Comparison of ENCODE assay signal across 11 mouse cellular contexts in genomic region chr16:44484831-44485230, GRCm38 (mm10).
DNase-seq lines count a peak whose midpoint lies in the region; ATAC-seq and TF ChIP-seq lines count a peak whose summit lies in the region.
"Had no signal": no experiment of that assay in that cellular context is flagged by ENCODE, and none has a peak within 500 bp of the region (broad histone marks: within the 10 kb centered on the region; RNA-seq: fewer than 3 reads in every experiment).

No protein-coding gene starts in this region.

- peak overlapping the region; percentile 23 for H3K27ac ChIP-seq in embryonic facial prominence, embryonic 13.5 days
- no peak overlapping the region for H3K27ac ChIP-seq in embryonic facial prominence, embryonic 10.5 days (replicated peaks)
- H3K27ac ChIP-seq in kidney, postnatal 0 days, result no peak overlapping the region
- no peak overlapping the region for H3K27ac ChIP-seq in CH12.LX (ENCODE audit: insufficient read depth, low read depth)
- peak overlapping the region; percentile 49 for H3K27ac ChIP-seq in limb, embryonic 13.5 days
- H3K27ac ChIP-seq: heart, embryonic 10.5 days; hindbrain, embryonic 15.5 days; liver, embryonic 13.5 days had no signal

- H3K4me3 ChIP-seq in embryonic facial prominence, embryonic 13.5 days, result no peak overlapping the region
- no peak overlapping the region for H3K4me3 ChIP-seq in embryonic facial prominence, embryonic 10.5 days
- no peak overlapping the region for H3K4me3 ChIP-seq in kidney, postnatal 0 days (replicated peaks; ENCODE audit: low read depth, low read length)
- H3K4me3 ChIP-seq in CH12.LX (replicated peaks in 1 of 3; ENCODE audit: low read depth in 2 of 3, low read length in 2 of 3, poor library complexity in 1 of 3), result no peak overlapping the region
- no peak overlapping the region for H3K4me3 ChIP-seq in limb, embryonic 13.5 days
- H3K4me3 ChIP-seq: heart, embryonic 10.5 days; hindbrain, embryonic 15.5 days; liver, embryonic 13.5 days had no signal

- H3K9ac ChIP-seq in embryonic facial prominence, embryonic 13.5 days, result no peak overlapping the region
- no peak overlapping the region for H3K9ac ChIP-seq in kidney, postnatal 0 days (ENCODE audit: low read depth, low read length)
- no peak overlapping the region for H3K9ac ChIP-seq in CH12.LX (ENCODE audit: insufficient read depth, low read depth)
- H3K9ac ChIP-seq in limb, embryonic 13.5 days, result no peak overlapping the region
- H3K9ac ChIP-seq: hindbrain, embryonic 15.5 days; liver, embryonic 13.5 days had no signal

- dilution Hi-C loops in CH12.LX (cut with MboI; ENCODE audit: extremely low pct_ligation_motif_present, extremely low pct_unique_long_range_greater_than_20kb, low sequenced_read_pairs), result no loop called here

- H3K79me2 ChIP-seq in CH12.LX (replicated peaks; ENCODE audit: control insufficient read depth, extremely low read depth, insufficient read depth, poor library complexity, severe bottlenecking), result no peaks in the 10 kb centered on the region

- ATAC-seq in embryonic facial prominence, embryonic 13.5 days (ENCODE audit: insufficient number of reproducible peaks, insufficient read depth, low FRiP score, low TSS enrichment, low read depth), result no peak
- no peak for ATAC-seq in kidney, postnatal 0 days (replicated peaks; ENCODE audit: low FRiP score, low read depth)
- ATAC-seq in limb, embryonic 13.5 days (ENCODE audit: low FRiP score, low read depth), result no peak

- no peak for TF ChIP-seq RAD21 in CH12.LX (IDR thresholded peaks at IDR 0.05; ENCODE audit: low read depth, low read length)

- DNase-seq in embryonic facial prominence, embryonic 10.5 days (ENCODE audit: low spot score), result no peak
- DNase-seq in kidney, postnatal 0 days (ENCODE audit: low spot score), result peak; percentile 56
- no peak for DNase-seq in kidney, postnatal 14 days
- DNase-seq in CH12.LX (ENCODE audit: extremely low read depth), result no peak
- no peak for DNase-seq in ovary, adult 18-20 months (ENCODE audit: low spot score)
- no peak for DNase-seq in embryo, embryonic 10 days (ENCODE audit: low spot score)

- H3K4me1 ChIP-seq in embryonic facial prominence, embryonic 13.5 days, result peaks cover 35% of the 10 kb centered on the region
- H3K4me1 ChIP-seq in embryonic facial prominence, embryonic 10.5 days, result 0 out of 2 replicates have a peak, but pooled peaks cover 4% of the 10 kb centered on the region
- H3K4me1 ChIP-seq in kidney, postnatal 0 days (replicated peaks; ENCODE audit: insufficient read depth, low read length), result no peaks in the 10 kb centered on the region
- H3K4me1 ChIP-seq in CH12.LX (ENCODE audit: control insufficient read depth in 1 of 2, insufficient read depth in 2 of 2), result peaks cover 7 to 8% of the 10 kb centered on the region in 2 experiments; a peak in 2 of 4 replicates
- peaks cover 34% of the 10 kb centered on the region for H3K4me1 ChIP-seq in limb, embryonic 13.5 days
- H3K4me1 ChIP-seq: heart, embryonic 10.5 days; liver, embryonic 13.5 days had no signal

- no peak overlapping the region for H3K4me2 ChIP-seq in embryonic facial prominence, embryonic 13.5 days
- H3K4me2 ChIP-seq in kidney, postnatal 0 days (ENCODE audit: low read length), result no peak overlapping the region
- H3K4me2 ChIP-seq in CH12.LX (ENCODE audit: insufficient read depth, low read depth, poor library complexity, severe bottlenecking), result no peak overlapping the region
- no peak overlapping the region for H3K4me2 ChIP-seq in limb, embryonic 13.5 days (replicated peaks)
- H3K4me2 ChIP-seq: hindbrain, embryonic 15.5 days; liver, embryonic 13.5 days had no signal

- no peaks in the 10 kb centered on the region for H3K27me3 ChIP-seq in embryonic facial prominence, embryonic 13.5 days
- 0 out of 2 replicates have a peak, but pooled peaks cover 2% of the 10 kb centered on the region for H3K27me3 ChIP-seq in embryonic facial prominence, embryonic 10.5 days (replicated peaks; ENCODE audit: low read depth, poor library complexity, severe bottlenecking)
- no peaks in the 10 kb centered on the region for H3K27me3 ChIP-seq in kidney, postnatal 0 days (ENCODE audit: insufficient read depth, low read length)
- no peaks in the 10 kb centered on the region for H3K27me3 ChIP-seq in CH12.LX (replicated peaks)
- no peaks in the 10 kb centered on the region for H3K27me3 ChIP-seq in limb, embryonic 13.5 days
- H3K27me3 ChIP-seq: hindbrain, embryonic 15.5 days; liver, embryonic 13.5 days had no signal

- H3K36me3 ChIP-seq in embryonic facial prominence, embryonic 13.5 days, result peaks cover 65% of the 10 kb centered on the region
- peaks cover 61% of the 10 kb centered on the region for H3K36me3 ChIP-seq in embryonic facial prominence, embryonic 10.5 days (replicated peaks)
- H3K36me3 ChIP-seq in kidney, postnatal 0 days (ENCODE audit: insufficient read depth, low read length), result peaks cover 22% of the 10 kb centered on the region
- peaks cover 0 to 33% of the 10 kb centered on the region in 2 experiments for H3K36me3 ChIP-seq in CH12.LX (replicated peaks in 1 of 2; ENCODE audit: control insufficient read depth in 1 of 2, insufficient read depth in 1 of 2, low read length in 1 of 2)
- peaks cover 74% of the 10 kb centered on the region for H3K36me3 ChIP-seq in limb, embryonic 13.5 days
- H3K36me3 ChIP-seq: hindbrain, embryonic 15.5 days; liver, embryonic 13.5 days had no signal

- no peak for TF ChIP-seq CTCF in kidney, postnatal 0 days (IDR thresholded peaks at IDR 0.05; ENCODE audit: low read depth)
- no peak for TF ChIP-seq CTCF in CH12.LX (conservative IDR thresholded peaks at IDR 0.05 in 1 of 2, IDR thresholded peaks at IDR 0.05 in 1 of 2; ENCODE audit: low read depth in 2 of 2, low read length in 2 of 2)

- TF ChIP-seq EP300 in CH12.LX (IDR thresholded peaks at IDR 0.05; ENCODE audit: low read length), result no peak

- no peaks in the 10 kb centered on the region for H3K9me3 ChIP-seq in embryonic facial prominence, embryonic 13.5 days
- no peaks in the 10 kb centered on the region for H3K9me3 ChIP-seq in embryonic facial prominence, embryonic 10.5 days
- no peaks in the 10 kb centered on the region for H3K9me3 ChIP-seq in kidney, postnatal 0 days (replicated peaks; ENCODE audit: low read length)
- H3K9me3 ChIP-seq in CH12.LX (replicated peaks; ENCODE audit: low read length), result no peaks in the 10 kb centered on the region
- no peaks in the 10 kb centered on the region for H3K9me3 ChIP-seq in limb, embryonic 13.5 days
- H3K9me3 ChIP-seq: heart, embryonic 10.5 days; hindbrain, embryonic 15.5 days; liver, embryonic 13.5 days had no signal

- in situ Hi-C loops in CH12.LX (cut with MboI; ENCODE audit: low pct_ligation_motif_present, low pct_unique_long_range_greater_than_20kb, low sequenced_read_pairs), result loop anchor here (10.0 to 25.0 kb wide), 3 partner anchors 150 to 602 kb away; partner anchors contain the start of genes Ccdc80 and Nepro

- 71% methylated on average over 10 of the region's 10 CpGs for WGBS in embryonic facial prominence, embryonic 13.5 days
- 87% methylated on average over 10 of the region's 10 CpGs for WGBS in embryonic facial prominence, embryonic 10.5 days
- 53% methylated on average over 10 of the region's 10 CpGs for WGBS in kidney, postnatal 0 days
- 81% methylated on average over 10 of the region's 10 CpGs for WGBS in limb, embryonic 13.5 days

- no peak for TF ChIP-seq POLR2A in CH12.LX (IDR thresholded peaks at IDR 0.05; ENCODE audit: low read depth, low read length)

TF ChIP-seq in CH12.LX, 34 proteins besides CTCF, POLR2A, EP300 and RAD21:
- TF ChIP-seq ZNF384 (IDR thresholded peaks at IDR 0.05; ENCODE audit: low read depth, low read length) (no peak), MXI1 (IDR thresholded peaks at IDR 0.05; ENCODE audit: low read depth, low read length) (0 out of 2 replicates have a peak, but pooled peaks have one; percentile 2)
TF ChIP-seq in CH12.LX: peak in this region for 1.

Comparison
In these comparisons a context has a peak if more than half of its experiments do, and no peak if none do; other contexts are left out.
1. H3K27ac ChIP-seq: peak in embryonic facial prominence, embryonic 13.5 days (single experiment) and limb, embryonic 13.5 days (single experiment); none in embryonic facial prominence, embryonic 10.5 days (single experiment), kidney, postnatal 0 days (single experiment) and CH12.LX (single experiment).